Mouse (Mus musculus): Measurements from ENCODE around the gene Scube1. TPM values are rescaled to one million over a fixed set of nuclear protein-coding genes. Genes with fewer than 3 reads are reported as not detected.

The Scube1 gene
- polyA plus RNA-seq, 1 experiment from 2014 or later, result 18.1 TPM

- H3K4me2 ChIP-seq, result no peak overlapping the region
- H3K36me3 ChIP-seq, result no peaks in the 10 kb centered on the region
- H3K9me3 ChIP-seq, result no peaks in the 10 kb centered on the region
- no peak for ATAC-seq (ENCODE audit: low read depth)
- H3K9ac ChIP-seq, result no peak overlapping the region
- H3K4me1 ChIP-seq (replicated peaks), result 0 out of 2 replicates have a peak, but pooled peaks cover 6% of the 10 kb centered on the region
- no peaks in the 10 kb centered on the region for H3K27me3 ChIP-seq
- H3K4me3 ChIP-seq, result no peak overlapping the region
- H3K27ac ChIP-seq (replicated peaks), result no peak overlapping the region
- WGBS, result 82% methylated on average over 1 of the region's 1 CpGs
Measured at GRCm38 (mm10) chr15:83742018-83742417, 17.2 kb upstream of the Scube1 start.

GRCm38 (mm10) chr15:83740676-83741422 lies 16.0 kb upstream of the Scube1 start:
- H3K4me3 ChIP-seq, result no peak overlapping the region
- H3K27me3 ChIP-seq, result no peaks in the 10 kb centered on the region
- H3K4me2 ChIP-seq, result no peak overlapping the region
- H3K27ac ChIP-seq (replicated peaks), result no peak overlapping the region
- H3K36me3 ChIP-seq, result no peaks in the 10 kb centered on the region
- H3K9me3 ChIP-seq, result no peaks in the 10 kb centered on the region
- H3K4me1 ChIP-seq (replicated peaks), result 0 out of 2 replicates have a peak, but pooled peaks cover 6% of the 10 kb centered on the region
- H3K9ac ChIP-seq, result no peak overlapping the region
- WGBS, result 36% methylated on average over 21 of the region's 21 CpGs
- ATAC-seq (ENCODE audit: low read depth), result no peak

- no peak overlapping the region for H3K4me3 ChIP-seq
- WGBS, result 25% methylated on average over 3 of the region's 3 CpGs
- no peak for ATAC-seq (ENCODE audit: low read depth)
- H3K9me3 ChIP-seq, result no peaks in the 10 kb centered on the region
- H3K4me2 ChIP-seq, result no peak overlapping the region
- no peak overlapping the region for H3K27ac ChIP-seq (replicated peaks)
- H3K27me3 ChIP-seq, result peaks cover 33% of the 10 kb centered on the region; the same call in 1 of the 2 replicates
- peaks cover 31% of the 10 kb centered on the region for H3K4me1 ChIP-seq (replicated peaks)
- H3K36me3 ChIP-seq, result no peaks in the 10 kb centered on the region
- H3K9ac ChIP-seq, result no peak overlapping the region
Measured at GRCm38 (mm10) chr15:83727626-83728025, 2.8 kb upstream of the Scube1 start.

GRCm38 (mm10) chr15:83726741-83727140 lies 1.9 kb upstream of the Scube1 start:
- Histone ChIP-seq H3K4me3 (no peak overlapping the region), H3K4me2 (no peak overlapping the region), H3K27me3 (peaks cover 34% of the 10 kb centered on the region; the same call in 1 of the 2 replicates), H3K9ac (no peak overlapping the region), H3K27ac (replicated peaks) (no peak overlapping the region), H3K4me1 (replicated peaks) (peaks cover 31% of the 10 kb centered on the region), H3K9me3 (no peaks in the 10 kb centered on the region), H3K36me3 (no peaks in the 10 kb centered on the region)
- WGBS, result 82% methylated on average over 5 of the region's 5 CpGs
- no peak for ATAC-seq (ENCODE audit: low read depth)

GRCm38 (mm10) chr15:83725556-83726200 lies 857 bp upstream of the Scube1 start:
- 9% methylated on average over 28 of the region's 28 CpGs for WGBS
- 0 out of 2 replicates have a peak, but pooled peaks have one; percentile 4 for ATAC-seq (ENCODE audit: low read depth)
- H3K4me3 ChIP-seq, result peak overlapping the region; percentile 63; the same call in 1 of the 2 replicates

GRCm38 (mm10) chr15:83724160-83724885 lies 498 bp downstream of the Scube1 start:
- Histone ChIP-seq H3K4me2 (peak overlapping the region; percentile 81), H3K9me3 (no peaks in the 10 kb centered on the region), H3K9ac (peak overlapping the region; percentile 77), H3K4me1 (replicated peaks) (peaks cover 31% of the 10 kb centered on the region), H3K27me3 (peaks cover 37% of the 10 kb centered on the region; the same call in 1 of the 2 replicates), H3K36me3 (peaks cover 13% of the 10 kb centered on the region), H3K4me3 (peak overlapping the region; percentile 63), H3K27ac (replicated peaks) (peak overlapping the region; percentile 70)
- peak; percentile 58; the same call in 1 of the 2 replicates for ATAC-seq (ENCODE audit: low read depth)
- under 1% methylated on average over 61 of the region's 61 CpGs for WGBS

More at GRCm38 (mm10) chr15:83725556-83726200, 857 bp upstream of the Scube1 start:
- Histone ChIP-seq H3K4me1 (replicated peaks) (peaks cover 31% of the 10 kb centered on the region), H3K36me3 (peaks cover 6% of the 10 kb centered on the region; the same call in 1 of the 2 replicates), H3K4me2 (peak overlapping the region; percentile 81), H3K9ac (no peak overlapping the region), H3K27ac (replicated peaks) (no peak overlapping the region), H3K9me3 (no peaks in the 10 kb centered on the region), H3K27me3 (peaks cover 37% of the 10 kb centered on the region; the same call in 1 of the 2 replicates)

- Histone ChIP-seq H3K9me3 (no peaks in the 10 kb centered on the region), H3K36me3 (peaks cover 26% of the 10 kb centered on the region), H3K4me2 (no peak overlapping the region), H3K4me3 (no peak overlapping the region), H3K27ac (replicated peaks) (no peak overlapping the region), H3K9ac (no peak overlapping the region), H3K4me1 (replicated peaks) (peaks cover 3% of the 10 kb centered on the region), H3K27me3 (no peaks in the 10 kb centered on the region)
- 67% methylated on average over 6 of the region's 6 CpGs for WGBS
- no peak for ATAC-seq (ENCODE audit: low read depth)
Measured at GRCm38 (mm10) chr15:83715582-83716228, 9.1 kb downstream of the Scube1 start.

- Histone ChIP-seq H3K9ac (no peak overlapping the region), H3K27me3 (no peaks in the 10 kb centered on the region), H3K9me3 (no peaks in the 10 kb centered on the region), H3K4me1 (replicated peaks) (peaks cover 14% of the 10 kb centered on the region), H3K36me3 (peaks cover 3% of the 10 kb centered on the region; the same call in 1 of the 2 replicates), H3K4me3 (no peak overlapping the region), H3K27ac (replicated peaks) (no peak overlapping the region), H3K4me2 (no peak overlapping the region)
- WGBS, result 82% methylated on average over 10 of the region's 10 CpGs
- no peak for ATAC-seq (ENCODE audit: low read depth)
Measured at GRCm38 (mm10) chr15:83712798-83713197, 12.0 kb downstream of the Scube1 start.

- Histone ChIP-seq H3K27ac (replicated peaks) (no peak overlapping the region), H3K27me3 (no peaks in the 10 kb centered on the region), H3K9me3 (no peaks in the 10 kb centered on the region), H3K4me2 (no peak overlapping the region), H3K4me3 (no peak overlapping the region), H3K4me1 (replicated peaks) (peaks cover 14% of the 10 kb centered on the region), H3K36me3 (no peaks in the 10 kb centered on the region), H3K9ac (no peak overlapping the region)
- no peak for ATAC-seq (ENCODE audit: low read depth)
- 91% methylated on average over 5 of the region's 5 CpGs for WGBS
Measured at GRCm38 (mm10) chr15:83712361-83712760, 12.5 kb downstream of the Scube1 start.

GRCm38 (mm10) chr15:83709889-83710774 lies 14.7 kb downstream of the Scube1 start:
- Histone ChIP-seq H3K9ac (no peak overlapping the region), H3K27ac (replicated peaks) (no peak overlapping the region), H3K27me3 (no peaks in the 10 kb centered on the region), H3K9me3 (no peaks in the 10 kb centered on the region), H3K4me2 (no peak overlapping the region), H3K36me3 (no peaks in the 10 kb centered on the region), H3K4me1 (replicated peaks) (peaks cover 28% of the 10 kb centered on the region), H3K4me3 (no peak overlapping the region)
- 13% methylated on average over 23 of the region's 23 CpGs for WGBS
- ATAC-seq (ENCODE audit: low read depth), result no peak
